Mouse (Mus musculus): ENCODE data around the gene Stap2. TPM values are rescaled to one million over a fixed set of nuclear protein-coding genes. Genes with fewer than 3 reads are reported as not detected.

Gene Stap2
- 1 to 10 TPM; 4.7 to 8.1 TPM for total RNA-seq (2021)
- long read RNA-seq, experiment 1, partial matches to known transcripts, result 0 of 3 reads
- long read RNA-seq, experiment 1, other reads (novel, unspliced or antisense), result 1 of 3 reads
- long read RNA-seq, experiment 2, partial matches to known transcripts, result 0 of 3 reads
- long read RNA-seq, experiment 2, other reads (novel, unspliced or antisense), result 0 of 3 reads

GRCm38 (mm10) chr17:56005415-56006061 is at the start of gene Stap2, which contains the start of gene Mpnd:
Gene Stap2, minus strand, starts transcription at chr17:56005584.
Gene Mpnd, plus strand, starts transcription at chr17:56005711.
- DNase-seq, result no peak

- no peak for DNase-seq
Observed at GRCm38 (mm10) chr17:56054938-56055337, 49.6 kb upstream of the Stap2 start.

- DNase-seq, result no peak
Observed at GRCm38 (mm10) chr17:56051369-56051768, 46.0 kb upstream of the Stap2 start.

- no peak for DNase-seq
Observed at GRCm38 (mm10) chr17:56040857-56041163, 35.4 kb upstream of the Stap2 start.

GRCm38 (mm10) chr17:56040030-56040856 is 34.9 kb upstream of the Stap2 start, which contains the start of gene Chaf1a:
Gene Chaf1a, plus strand, starts transcription at chr17:56040439.
- peak; percentile 96 for DNase-seq

- DNase-seq, result no peak
Observed at GRCm38 (mm10) chr17:56039345-56039744, 34.0 kb upstream of the Stap2 start.

GRCm38 (mm10) chr17:56038583-56039261 is 33.3 kb upstream of the Stap2 start:
- DNase-seq, result no peak

- DNase-seq, result no peak
Observed at GRCm38 (mm10) chr17:56036901-56037287, 31.5 kb upstream of the Stap2 start.

GRCm38 (mm10) chr17:56036176-56036900 is 31.0 kb upstream of the Stap2 start, which contains the start of gene Sh3gl1:
Gene Sh3gl1, minus strand, starts transcription at chr17:56036635.
- DNase-seq, result peak; percentile 99

- DNase-seq, result no peak
Observed at GRCm38 (mm10) chr17:56035216-56035615, 29.8 kb upstream of the Stap2 start.

GRCm38 (mm10) chr17:56034726-56035100 is 29.3 kb upstream of the Stap2 start:
- no peak for DNase-seq

- no peak for DNase-seq
Observed at GRCm38 (mm10) chr17:56034040-56034725, 28.8 kb upstream of the Stap2 start.

GRCm38 (mm10) chr17:56032831-56033230 is 27.4 kb upstream of the Stap2 start:
- DNase-seq, result no peak

GRCm38 (mm10) chr17:56032127-56032733 is 26.8 kb upstream of the Stap2 start:
- DNase-seq, result no peak

GRCm38 (mm10) chr17:56031431-56031830 is 26.0 kb upstream of the Stap2 start:
- no peak for DNase-seq

GRCm38 (mm10) chr17:56030919-56031318 is 25.5 kb upstream of the Stap2 start:
- no peak for DNase-seq

- DNase-seq, result no peak
Observed at GRCm38 (mm10) chr17:56030238-56030870, 25.0 kb upstream of the Stap2 start.

- DNase-seq, result no peak
Observed at GRCm38 (mm10) chr17:56027801-56028441, 22.5 kb upstream of the Stap2 start.

- no peak for DNase-seq
Observed at GRCm38 (mm10) chr17:56026881-56027280, 21.5 kb upstream of the Stap2 start.

- DNase-seq, result no peak
Observed at GRCm38 (mm10) chr17:56026303-56026702, 20.9 kb upstream of the Stap2 start.

All from gastrocnemius, postnatal 10 days (tissue).